ENCODE assay signal across 8 mouse cellular contexts in genomic region chr11:105312972-105313632, GRCm38 (mm10). TPM values are rescaled to one million over a fixed set of nuclear protein-coding genes. Genes with fewer than 3 reads are reported as not detected.
DNase-seq lines count a peak whose midpoint lies in the region; ATAC-seq lines count a peak whose summit lies in the region.

No protein-coding gene starts in this region.

- no peaks in the 10 kb centered on the region for H3K27me3 ChIP-seq in liver, embryonic 12.5 days (replicated peaks)
- H3K27me3 ChIP-seq in hindbrain, embryonic 16.5 days (replicated peaks; ENCODE audit: control insufficient read depth, insufficient read depth, low read length): no peaks in the 10 kb centered on the region
- no peaks in the 10 kb centered on the region for H3K27me3 ChIP-seq in lung, embryonic 15.5 days
- H3K27me3 ChIP-seq in stomach, embryonic 16.5 days (ENCODE audit: control insufficient read depth, insufficient read depth, low read length): no peaks in the 10 kb centered on the region

- intact Hi-C loops in gastrocnemius, postnatal 14 days (cut with DNase I; ENCODE audit: low total_unique reads): no loop called here

- ATAC-seq in liver, embryonic 12.5 days: peak; percentile 44; the same call in 1 of the 2 replicates
- ATAC-seq in hindbrain, embryonic 16.5 days: peak; percentile 36; the same call in 1 of the 2 replicates
- ATAC-seq in lung, embryonic 15.5 days (ENCODE audit: borderline replicate concordance, extremely low read depth, low FRiP score, low TSS enrichment): peak; percentile 66
- peak; percentile 61; the same call in 1 of the 2 replicates for ATAC-seq in stomach, embryonic 16.5 days (ENCODE audit: insufficient read depth, low FRiP score)

- H3K27ac ChIP-seq in liver, embryonic 12.5 days: no peak overlapping the region
- H3K27ac ChIP-seq in hindbrain, embryonic 16.5 days (ENCODE audit: low read depth, low read length): peak overlapping the region; percentile 54; the same call in 1 of the 2 replicates
- peak overlapping the region; percentile 83 for H3K27ac ChIP-seq in lung, embryonic 15.5 days
- peak overlapping the region; percentile 19; the same call in 1 of the 2 replicates for H3K27ac ChIP-seq in stomach, embryonic 16.5 days (ENCODE audit: low read length)

- no peak overlapping the region for H3K4me2 ChIP-seq in liver, embryonic 12.5 days
- no peak overlapping the region for H3K4me2 ChIP-seq in hindbrain, embryonic 16.5 days (ENCODE audit: low read length)
- H3K4me2 ChIP-seq in lung, embryonic 15.5 days: no peak overlapping the region
- H3K4me2 ChIP-seq in stomach, embryonic 16.5 days (ENCODE audit: low read depth, low read length): no peak overlapping the region

- WGBS in liver, embryonic 12.5 days (ENCODE audit: insufficient replicate concordance): 37% methylated on average over 10 of the region's 10 CpGs
- WGBS in hindbrain, embryonic 16.5 days: 31% methylated on average over 10 of the region's 10 CpGs
- 18% methylated on average over 10 of the region's 10 CpGs for WGBS in lung, embryonic 15.5 days
- WGBS in stomach, embryonic 16.5 days: 36% methylated on average over 10 of the region's 10 CpGs

- H3K36me3 ChIP-seq in liver, embryonic 12.5 days: no peaks in the 10 kb centered on the region
- no peaks in the 10 kb centered on the region for H3K36me3 ChIP-seq in hindbrain, embryonic 16.5 days (ENCODE audit: control insufficient read depth, insufficient read depth, low read length)
- no peaks in the 10 kb centered on the region for H3K36me3 ChIP-seq in lung, embryonic 15.5 days
- H3K36me3 ChIP-seq in stomach, embryonic 16.5 days (ENCODE audit: control insufficient read depth, insufficient read depth, low read length): no peaks in the 10 kb centered on the region

- H3K4me1 ChIP-seq in liver, embryonic 12.5 days: peaks cover 18% of the 10 kb centered on the region
- H3K4me1 ChIP-seq in hindbrain, embryonic 16.5 days (ENCODE audit: control insufficient read depth, insufficient read depth, low read depth, low read length): peaks cover 22% of the 10 kb centered on the region
- peaks cover 72% of the 10 kb centered on the region for H3K4me1 ChIP-seq in lung, embryonic 15.5 days
- peaks cover 23% of the 10 kb centered on the region for H3K4me1 ChIP-seq in stomach, embryonic 16.5 days (ENCODE audit: control insufficient read depth, insufficient read depth, low read length)

- no peak overlapping the region for H3K9ac ChIP-seq in liver, embryonic 12.5 days
- no peak overlapping the region for H3K9ac ChIP-seq in hindbrain, embryonic 16.5 days (ENCODE audit: low read depth, low read length)
- no peak overlapping the region for H3K9ac ChIP-seq in lung, embryonic 15.5 days
- H3K9ac ChIP-seq in stomach, embryonic 16.5 days (ENCODE audit: low read length): no peak overlapping the region

- no peak for DNase-seq in liver
- peak; percentile 71 for DNase-seq in gastrocnemius, postnatal 14 days
- no peak for DNase-seq in right cerebral cortex, postnatal 25 days
- DNase-seq in cerebellum, postnatal 14 days: no peak

- H3K4me3 ChIP-seq in liver, embryonic 12.5 days: no peak overlapping the region
- H3K4me3 ChIP-seq in hindbrain, embryonic 16.5 days (ENCODE audit: low read length): no peak overlapping the region
- no peak overlapping the region for H3K4me3 ChIP-seq in lung, embryonic 15.5 days
- no peak overlapping the region for H3K4me3 ChIP-seq in stomach, embryonic 16.5 days (replicated peaks; ENCODE audit: low read length)

- no peaks in the 10 kb centered on the region for H3K9me3 ChIP-seq in liver, embryonic 12.5 days (replicated peaks)
- H3K9me3 ChIP-seq in hindbrain, embryonic 16.5 days (ENCODE audit: control insufficient read depth, low read length): no peaks in the 10 kb centered on the region
- no peaks in the 10 kb centered on the region for H3K9me3 ChIP-seq in lung, embryonic 15.5 days
- H3K9me3 ChIP-seq in stomach, embryonic 16.5 days (replicated peaks; ENCODE audit: control insufficient read depth, low read length): no peaks in the 10 kb centered on the region

RNA-seq across cellular contexts. Expression of gene Mrc2, which starts 20.7 kb away (rescaled TPM):
- polyA plus RNA-seq in liver, embryonic 12.5 days (2016; fragmentation: Nextera tagmentation; extraction: Ambion mirVana): 2.8 and 3.2 TPM in 2 replicates
- 10 to 100 TPM; 25.7 to 34.3 TPM for total RNA-seq in gastrocnemius, postnatal 14 days (2021)
- 4.9 and 7.4 TPM in 2 replicates for polyA plus RNA-seq in hindbrain, embryonic 16.5 days (2015; fragmentation: Nextera tagmentation; extraction: Ambion mirVana)
- 26.0 and 29.5 TPM in 2 replicates for polyA plus RNA-seq in lung, embryonic 15.5 days (2015; fragmentation: Nextera tagmentation; extraction: Ambion mirVana)
- polyA plus RNA-seq in stomach, embryonic 16.5 days (2015; fragmentation: Nextera tagmentation; extraction: Ambion mirVana): 12.7 and 13.4 TPM in 2 replicates
